Mouse (Mus musculus): ENCODE measurements around the gene Mettl25.
A peak's percentile ranks its signal among the peaks of the same experiment; 100 is the strongest.

The Mettl25 gene

DNA sequence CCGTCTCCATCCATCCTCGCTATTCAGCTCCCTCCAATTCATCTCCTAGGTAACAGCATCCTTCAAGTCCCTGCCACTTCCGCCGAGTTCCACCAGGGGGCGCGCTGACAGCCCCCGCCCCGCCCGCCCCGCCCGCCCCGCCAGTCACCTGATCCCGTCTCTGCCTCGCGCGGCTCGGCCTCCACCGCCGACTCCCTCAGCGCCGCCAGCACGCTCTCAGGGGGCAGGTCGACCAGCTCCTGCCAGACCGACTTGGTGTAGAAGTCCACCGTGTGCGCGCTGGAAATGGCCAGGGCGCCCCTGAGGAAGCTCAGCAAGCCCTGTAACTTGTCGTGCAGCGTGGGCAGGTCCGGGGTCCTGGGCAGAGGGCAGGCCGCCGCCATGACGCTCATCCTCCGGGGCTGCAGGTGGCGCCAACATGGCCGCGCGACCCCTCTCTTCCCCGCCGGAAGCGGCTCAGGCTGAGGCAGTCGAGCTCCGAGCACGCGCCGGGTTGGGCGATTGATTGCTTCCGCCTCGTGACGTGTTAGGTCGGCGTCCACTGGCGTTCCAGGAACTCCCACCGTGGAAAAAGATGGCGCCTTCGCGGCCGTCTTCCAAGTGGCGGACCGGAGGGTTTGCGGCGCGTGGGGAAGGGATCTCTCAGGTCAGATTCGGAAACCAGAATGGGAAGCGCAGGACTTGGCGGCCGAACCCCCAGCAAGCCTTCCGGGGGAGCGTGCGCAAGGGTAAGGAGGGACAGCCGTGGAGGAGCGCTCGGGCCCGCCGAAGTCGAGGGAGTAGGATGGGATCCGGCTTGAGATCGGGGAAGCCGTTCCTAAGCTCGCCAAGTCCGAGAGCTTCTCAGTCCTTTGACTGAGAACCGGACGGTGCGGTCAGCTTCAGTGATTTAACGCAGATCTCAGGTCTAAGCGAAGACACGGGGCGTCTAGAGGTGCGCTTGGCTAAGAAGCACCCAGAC, at the start of gene Mettl25, which contains the start of gene Ccdc59:
Gene Mettl25, minus strand, starts transcription at position 453 of the 961 bp plus-strand sequence.
Gene Ccdc59, plus strand, starts transcription at position 140 of the 961 bp plus-strand sequence.
- peak; percentile 94 to 97 for DNase-seq (ENCODE audit: low spot score in 2 of 2)

DNA sequence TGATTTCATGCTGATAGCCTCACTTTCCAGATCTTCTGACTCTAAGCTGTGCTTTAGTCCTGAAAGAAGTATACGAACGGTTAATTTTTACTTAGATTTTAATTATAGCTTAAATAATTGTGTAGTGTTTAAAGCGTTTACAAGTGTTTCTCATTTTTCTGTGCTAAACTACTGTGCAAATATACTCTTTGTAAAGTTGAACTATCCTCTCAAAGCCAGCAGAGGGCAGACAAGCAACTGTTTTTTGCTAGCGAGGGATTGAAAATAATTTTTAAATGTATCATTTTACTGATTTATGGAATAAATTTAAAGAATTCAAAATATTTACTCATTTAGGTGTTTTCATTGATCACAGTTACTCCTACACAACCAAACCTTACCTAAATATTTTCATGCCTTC, 26.1 kb upstream of the Mettl25 start:
- no peak for DNase-seq (ENCODE audit: low spot score in 2 of 2)

DNA sequence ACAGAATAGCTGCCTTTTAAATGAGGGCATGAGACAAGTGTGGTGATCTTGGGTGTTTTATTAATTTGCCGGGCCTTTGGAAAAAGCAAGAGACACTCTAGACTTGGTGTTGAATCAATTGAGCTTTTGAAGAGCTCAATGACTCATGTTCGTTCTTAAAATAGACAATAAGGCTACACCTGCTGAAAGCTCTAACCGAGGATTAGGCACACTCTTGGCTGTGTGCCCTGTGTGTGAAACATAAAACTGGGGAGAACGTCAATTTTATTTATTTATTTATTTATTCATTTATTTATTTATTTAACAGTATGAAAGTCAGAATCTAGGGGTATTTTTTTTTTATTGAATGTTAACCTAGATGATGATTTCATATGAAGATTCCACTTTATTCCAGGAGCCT, 10.0 kb upstream of the Mettl25 start:
- no peak for DNase-seq (ENCODE audit: low spot score in 2 of 2)

DNA sequence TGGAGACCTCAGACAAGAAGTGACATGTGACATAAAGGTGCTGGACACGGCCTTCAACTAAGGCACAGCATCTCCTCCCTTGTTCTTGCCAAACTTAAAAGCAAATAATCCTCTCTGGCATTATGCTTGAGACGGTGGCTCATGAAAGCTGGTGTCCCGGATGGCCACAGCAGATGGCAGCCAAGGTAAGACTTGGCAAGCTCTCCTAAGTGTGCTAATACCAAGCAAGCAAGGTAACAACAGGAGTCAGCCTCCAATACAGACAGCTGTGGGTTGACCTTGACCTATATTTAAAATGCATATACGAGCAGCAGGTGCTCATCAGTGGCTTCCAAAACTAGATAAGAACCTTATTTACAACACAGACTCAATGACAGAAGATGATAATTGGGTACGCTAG, 9.1 kb upstream of the Mettl25 start:
- DNase-seq (ENCODE audit: low spot score in 2 of 2), result no peak

DNA sequence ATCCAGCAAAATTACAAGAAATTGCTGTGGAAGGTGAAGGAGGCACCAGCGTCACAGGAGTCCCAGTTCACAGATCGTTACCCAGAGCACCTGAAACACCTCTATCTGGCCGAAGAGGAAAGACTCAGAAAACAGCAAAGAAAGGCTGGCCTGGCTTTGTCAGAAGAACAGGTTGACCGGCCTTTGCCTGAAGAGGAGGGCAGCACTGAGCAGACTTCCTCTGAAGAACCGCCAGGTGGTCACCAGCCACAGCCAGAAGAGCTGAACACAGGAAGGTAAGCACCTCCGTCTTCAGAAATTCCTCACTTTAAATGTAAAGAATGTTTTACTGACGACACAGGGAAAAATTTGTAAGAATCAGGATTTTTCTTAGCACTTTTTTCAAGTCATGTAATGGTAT, 1.4 kb upstream of the Mettl25 start:
- no peak for DNase-seq (ENCODE audit: low spot score in 2 of 2)

DNA sequence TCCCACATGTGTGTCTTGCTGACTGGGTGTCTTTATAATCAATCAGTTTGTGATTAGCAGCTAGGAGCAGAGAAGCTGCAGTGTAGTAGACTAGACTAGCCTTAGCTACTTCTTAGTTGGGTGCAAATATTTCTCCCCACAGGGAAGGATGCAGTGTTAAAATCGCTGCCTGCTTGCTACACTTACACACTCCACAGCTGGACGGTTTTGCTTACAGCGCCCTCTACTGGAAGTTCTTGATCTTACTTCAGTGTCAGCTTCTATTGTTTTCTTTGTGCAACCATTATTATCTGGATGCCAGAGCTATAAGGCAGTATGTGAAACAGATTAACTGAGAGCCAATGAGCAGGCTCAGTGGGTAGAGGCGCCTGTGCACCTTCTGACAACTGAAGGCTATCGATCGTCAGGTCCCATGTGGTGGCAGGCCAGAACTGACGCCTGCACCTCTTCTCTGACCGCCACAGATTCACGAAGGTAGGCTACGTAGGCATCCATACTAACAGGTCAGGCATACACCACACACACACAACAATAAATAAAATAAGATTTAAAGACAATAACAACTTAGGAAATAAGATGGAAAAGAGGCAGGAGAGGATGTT, 6.5 kb downstream of the Mettl25 start:
- DNase-seq (ENCODE audit: low spot score in 2 of 2), result no peak

DNA sequence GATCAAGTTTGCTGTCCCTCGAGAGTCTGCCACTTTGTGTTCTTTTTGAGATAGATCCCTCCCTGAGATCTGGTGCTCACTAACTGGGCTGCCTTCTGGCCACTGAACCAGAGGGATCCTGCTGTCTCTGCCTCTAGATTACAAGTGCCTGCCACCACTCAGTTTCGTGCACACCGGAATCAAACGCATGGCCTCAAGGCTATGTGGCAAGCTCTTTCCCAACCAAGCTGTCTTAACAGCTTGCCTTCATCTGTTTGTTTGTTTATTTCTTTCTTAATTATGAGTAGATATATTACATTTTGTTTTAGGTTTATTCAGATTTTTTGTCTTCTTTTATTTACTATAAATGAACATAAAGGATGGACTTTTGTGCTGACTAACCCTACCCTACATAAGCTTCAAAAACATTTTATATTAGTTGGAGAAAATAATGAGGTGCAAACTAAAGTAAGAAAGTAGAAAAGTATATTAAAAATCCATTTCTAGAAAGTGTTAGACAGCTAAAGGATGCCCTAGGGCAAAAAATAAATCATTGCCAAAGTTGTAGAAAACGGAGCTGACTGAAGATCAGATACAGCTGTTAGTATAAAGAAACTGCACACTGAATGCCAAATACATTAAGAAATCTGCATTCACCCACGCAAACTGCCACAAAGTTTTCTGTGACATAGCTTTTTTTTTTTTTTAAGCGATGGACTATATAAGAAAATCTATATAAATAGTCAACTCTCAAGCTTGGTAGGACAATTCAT, 34.7 kb downstream of the Mettl25 start:
- DNase-seq (ENCODE audit: low spot score in 2 of 2), result no peak

DNA sequence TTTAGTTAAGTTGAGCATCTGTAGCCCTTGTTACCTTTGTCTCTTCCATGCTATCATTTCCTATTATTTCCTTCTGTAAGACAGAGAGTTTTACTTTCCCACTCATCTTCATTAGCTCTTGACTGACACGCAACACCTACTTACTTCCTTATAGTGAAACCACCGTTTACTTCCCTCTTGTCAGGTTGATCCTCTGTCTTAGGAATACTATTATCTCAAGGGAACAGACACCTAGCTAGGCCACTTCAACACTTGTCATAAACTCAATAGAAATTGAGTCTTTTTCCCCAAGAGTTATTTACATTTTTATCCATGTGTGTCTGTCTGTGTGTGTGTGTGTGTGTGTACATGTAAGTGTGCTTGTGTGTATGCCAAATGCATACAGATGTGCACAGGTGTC, 37.7 kb downstream of the Mettl25 start:
- no peak for DNase-seq (ENCODE audit: low spot score in 2 of 2)

DNA sequence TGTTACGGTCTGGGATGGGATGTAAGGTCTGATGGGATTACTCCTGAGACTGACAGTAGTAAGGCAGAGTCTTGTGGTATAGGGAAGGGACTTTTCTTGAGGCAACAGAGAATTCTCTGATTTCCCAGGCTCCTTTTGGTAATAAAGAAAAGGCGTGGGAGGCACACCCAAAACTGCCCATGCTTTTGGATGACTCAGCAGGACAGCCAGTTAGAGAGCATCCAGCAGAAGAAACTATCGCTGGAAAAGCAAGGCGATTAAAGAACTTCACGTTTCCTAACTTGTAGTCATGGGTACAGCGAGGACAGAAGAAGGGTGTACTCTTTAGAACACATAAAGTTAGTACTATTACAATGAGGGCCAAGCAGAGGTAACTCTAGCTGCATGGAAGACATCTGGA, 39.0 kb downstream of the Mettl25 start:
- DNase-seq (ENCODE audit: low spot score in 2 of 2), result no peak

DNA sequence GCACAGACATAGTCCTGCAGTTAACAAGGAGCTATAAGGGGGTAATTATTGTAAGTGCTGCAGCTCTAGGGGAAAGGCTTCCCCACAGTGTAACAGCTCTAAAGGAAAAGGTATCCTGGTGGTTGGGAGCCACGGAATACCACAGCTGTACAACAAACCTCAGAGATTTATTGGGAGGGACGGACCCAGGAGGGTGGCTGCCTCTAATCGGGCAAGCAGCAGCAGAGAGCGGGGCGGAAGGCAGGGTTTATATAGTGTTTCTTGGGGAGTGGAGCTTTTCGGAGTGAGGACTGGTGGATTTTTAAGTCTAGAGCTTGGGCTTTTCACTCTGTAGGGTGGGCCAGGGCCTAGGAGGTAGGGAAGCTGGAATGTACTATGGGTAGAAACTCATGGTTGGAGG, 40.0 kb downstream of the Mettl25 start:
- DNase-seq (ENCODE audit: low spot score in 2 of 2), result no peak

DNA sequence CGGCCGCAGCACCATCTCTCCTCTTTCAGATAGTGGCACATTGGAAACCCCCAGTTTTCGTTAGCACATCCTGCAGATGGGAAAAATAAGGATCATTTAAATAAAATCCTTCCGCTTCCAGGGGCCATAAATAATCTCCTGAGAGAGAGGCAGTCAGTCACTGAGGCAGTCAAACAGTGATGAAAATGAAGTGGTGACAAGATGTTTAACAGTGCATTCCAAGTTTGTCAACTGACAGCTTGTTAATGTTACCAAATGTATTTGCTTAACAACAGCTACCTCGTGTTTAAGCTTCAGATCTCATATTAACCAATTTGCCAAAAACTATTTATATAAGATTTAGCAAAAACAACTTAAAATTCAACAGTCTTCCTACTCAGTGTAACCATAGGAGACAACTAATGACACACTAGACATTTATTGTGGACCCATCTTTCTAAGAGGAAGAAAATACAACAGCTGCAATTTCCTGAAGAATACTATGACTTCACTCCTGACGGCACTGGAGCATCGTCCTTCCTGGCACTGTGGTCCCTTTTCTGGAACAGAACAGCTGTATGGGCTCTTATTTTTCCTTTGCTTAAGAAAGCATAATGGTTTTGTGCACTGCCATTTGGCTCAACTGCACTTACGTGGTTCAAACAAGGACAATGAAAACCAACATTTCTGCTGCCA, 43.8 kb downstream of the Mettl25 start:
- DNase-seq (ENCODE audit: low spot score in 2 of 2), result no peak

DNA sequence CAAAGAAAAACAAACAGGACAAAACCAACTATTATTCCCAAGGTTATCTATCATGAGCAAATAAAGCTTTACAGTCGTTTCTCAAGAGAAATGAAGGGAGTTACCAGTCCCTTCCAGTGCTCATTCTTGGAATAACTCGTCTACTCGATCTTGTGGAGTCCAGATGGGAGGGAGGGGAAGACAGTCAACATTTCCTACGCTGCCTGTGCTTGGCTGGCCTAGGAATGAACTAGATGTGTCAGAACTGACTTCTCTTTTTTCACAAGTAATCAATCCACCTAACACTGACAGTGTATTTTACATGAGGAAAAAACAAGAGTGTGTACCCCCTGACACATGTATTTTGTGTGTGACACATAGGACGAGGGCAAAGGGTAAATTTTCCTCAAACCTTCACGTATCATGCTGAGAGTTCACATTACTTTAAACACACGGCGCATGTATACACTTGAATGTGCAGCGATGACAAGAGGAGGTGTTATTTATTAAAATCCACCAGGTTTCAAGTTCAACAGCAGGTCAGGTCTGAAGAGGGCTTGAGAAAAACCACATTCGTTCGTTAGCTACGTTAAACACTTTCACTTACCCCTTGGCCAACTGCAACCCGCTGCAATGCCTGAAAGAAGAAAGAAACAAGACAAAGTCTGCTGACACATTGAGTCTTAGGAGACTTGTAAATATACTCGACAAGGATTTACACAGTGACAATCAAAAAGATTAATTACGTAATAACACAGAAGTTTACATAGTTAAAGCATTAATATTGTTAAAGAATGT, 47.2 kb downstream of the Mettl25 start:
- DNase-seq (ENCODE audit: low spot score in 2 of 2), result no peak

DNA sequence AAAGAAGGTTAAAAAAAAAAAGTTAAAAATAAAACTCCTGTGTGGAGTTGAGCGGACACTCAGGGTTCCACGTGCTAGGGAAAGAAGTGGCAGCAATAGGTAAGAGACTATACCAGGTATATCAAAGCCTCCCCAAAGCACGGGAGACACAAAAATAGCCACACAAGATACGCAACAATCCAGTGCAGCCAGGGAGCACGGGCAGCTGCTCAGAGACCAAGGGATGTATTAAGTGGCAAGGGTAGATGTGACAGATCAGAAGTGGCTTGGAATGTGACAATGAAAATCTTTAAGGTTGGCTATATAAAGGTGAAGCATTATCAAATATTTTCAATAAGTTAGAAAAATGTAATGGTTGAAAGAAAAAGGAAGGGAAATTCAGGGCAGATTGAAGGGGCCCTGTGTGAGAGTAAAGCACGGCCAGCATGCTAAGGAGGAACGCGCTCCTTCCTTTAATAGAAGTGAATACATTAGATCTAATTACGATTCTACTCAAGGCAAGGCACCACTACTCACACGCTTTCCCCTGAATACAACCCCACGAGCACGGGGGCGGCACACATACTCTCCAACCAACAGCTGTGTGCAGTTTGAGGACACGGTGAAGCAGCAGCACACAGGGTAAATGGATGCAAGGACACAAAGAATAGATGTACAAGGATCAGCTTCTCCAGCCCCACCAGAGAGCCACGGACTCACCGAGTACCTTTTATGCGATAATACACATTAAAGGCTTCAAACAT, 52.3 kb downstream of the Mettl25 start:
- no peak for DNase-seq (ENCODE audit: low spot score in 2 of 2)

DNA sequence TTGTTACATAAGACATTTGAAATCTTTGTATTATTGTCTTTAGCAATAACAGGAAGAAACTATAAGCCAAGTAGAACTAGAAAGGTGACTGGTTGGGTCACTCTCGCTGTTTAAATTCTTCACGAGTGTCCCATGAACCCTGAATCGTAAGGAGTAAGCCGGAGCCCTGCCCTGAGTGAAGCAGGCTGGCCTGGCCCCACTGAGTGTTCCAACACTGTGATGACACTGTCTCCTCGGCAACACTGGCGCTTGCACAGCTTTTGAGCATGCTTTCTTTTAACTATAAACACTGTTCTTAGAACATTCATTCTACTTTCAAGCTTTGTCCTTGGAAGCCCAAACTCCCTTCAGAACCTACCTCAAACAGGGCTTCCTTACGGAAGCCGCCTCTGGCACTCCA, 57.4 kb downstream of the Mettl25 start:
- peak in 1 of 2 experiments; percentile 6 for DNase-seq (ENCODE audit: low spot score in 2 of 2)

DNA sequence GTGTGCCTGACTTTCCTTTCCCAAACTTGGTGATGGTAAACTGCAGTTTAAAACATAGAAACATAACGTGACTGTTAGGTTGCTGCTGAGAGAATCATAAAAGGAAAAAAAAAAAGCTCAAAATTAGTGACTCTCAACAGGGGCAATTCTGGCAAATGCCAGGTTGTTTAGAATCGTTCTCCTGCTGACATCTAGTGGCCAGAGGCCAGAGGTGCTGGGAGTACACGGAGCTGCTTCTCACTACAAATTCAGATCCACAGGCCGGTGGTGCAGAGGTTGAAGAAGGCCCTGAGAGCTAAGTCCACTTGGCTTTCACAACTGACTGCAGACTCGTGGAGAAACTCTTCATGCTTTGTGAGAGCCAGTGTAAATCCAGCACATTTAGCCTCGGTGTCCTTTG, 66.8 kb downstream of the Mettl25 start:
- DNase-seq (ENCODE audit: low spot score in 2 of 2), result peak; percentile 7 to 33

DNA sequence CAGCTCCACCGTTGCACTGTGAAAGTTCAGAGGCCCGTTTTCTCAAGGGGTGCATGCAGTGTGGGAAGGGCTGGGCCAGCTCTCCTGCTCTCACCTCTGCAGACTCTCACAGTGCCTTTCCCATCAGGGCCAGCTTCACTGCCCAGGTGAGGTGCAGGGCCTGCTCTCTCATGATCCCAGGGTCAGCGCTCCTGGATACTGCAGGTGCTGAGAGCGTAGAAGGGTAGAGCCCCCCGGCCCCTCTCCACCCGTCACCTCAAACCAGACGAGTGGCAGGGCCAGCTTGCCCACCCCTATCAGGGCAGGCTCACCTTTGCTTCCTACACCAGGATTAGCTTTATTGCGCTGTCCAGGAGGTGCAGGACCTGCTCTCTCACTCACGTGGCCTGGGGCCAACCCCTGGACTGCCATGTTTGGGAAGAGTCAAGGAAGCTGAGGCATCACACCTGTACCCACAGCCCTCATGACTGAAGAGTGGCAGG, 68.3 kb downstream of the Mettl25 start:
- no peak for DNase-seq (ENCODE audit: low spot score in 2 of 2)

DNA sequence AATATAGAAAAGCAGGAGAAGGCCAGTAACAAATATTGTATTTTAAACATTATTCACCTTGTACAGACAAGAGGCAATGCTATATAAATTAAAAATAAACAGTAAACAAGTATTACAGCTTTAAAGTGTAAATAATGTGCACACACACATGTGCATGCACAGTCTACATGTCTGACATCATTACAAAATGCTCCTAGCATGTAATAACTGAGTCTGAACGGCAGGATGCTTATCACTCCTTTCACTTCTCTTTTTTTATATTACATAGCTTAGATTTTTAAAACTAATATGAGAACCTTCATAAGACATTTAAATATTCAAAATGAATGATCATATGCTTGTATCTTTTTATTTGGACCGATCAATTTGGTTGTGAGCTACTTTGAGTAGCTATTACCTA, 77.2 kb downstream of the Mettl25 start:
- DNase-seq (ENCODE audit: low spot score in 2 of 2), result no peak

DNA sequence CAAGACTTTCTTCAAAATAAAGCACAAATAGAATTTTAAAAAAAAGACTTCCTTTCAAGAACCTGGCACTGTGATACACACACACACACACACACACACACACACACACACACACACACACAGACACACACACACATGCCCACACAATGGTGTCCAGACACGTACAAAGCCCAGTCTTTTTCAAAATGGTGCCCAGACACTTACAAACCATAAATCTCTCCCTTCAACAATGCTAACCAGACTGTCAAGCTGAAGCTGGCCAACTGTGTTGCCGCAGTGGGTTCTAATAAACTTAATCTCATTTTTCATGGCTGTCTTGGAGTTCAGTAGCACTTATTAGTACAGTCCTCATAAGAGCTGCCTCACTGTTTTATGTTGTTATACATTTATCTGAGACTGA, 80.7 kb downstream of the Mettl25 start:
- DNase-seq (ENCODE audit: low spot score in 2 of 2), result no peak

DNA sequence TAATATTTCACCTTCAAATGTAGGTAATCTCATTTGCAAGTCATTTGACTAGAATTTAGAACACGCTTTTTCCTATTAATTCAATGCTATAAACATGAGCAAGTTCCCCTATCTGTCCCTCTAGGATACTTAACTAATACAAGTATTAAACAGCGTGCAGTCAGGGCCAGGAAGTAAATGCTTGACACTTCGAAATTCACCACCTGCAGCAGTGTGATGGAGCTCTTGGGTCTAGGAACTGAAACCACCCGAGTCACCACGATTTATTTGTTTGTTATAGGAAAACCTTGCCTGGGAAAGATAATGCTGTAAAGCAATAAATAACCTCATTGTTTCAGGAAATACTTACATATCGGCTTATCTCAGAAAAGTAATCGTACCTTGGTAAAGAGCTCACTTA, 81.1 kb downstream of the Mettl25 start:
- no peak for DNase-seq (ENCODE audit: low spot score in 2 of 2)

Data from heart, adult 9 months (tissue).